In genomic region chr9:20991587-20991986, GRCm38 (mm10) we compare ENCODE assay signal across 25 mouse cellular contexts. TPM values are rescaled to one million over a fixed set of nuclear protein-coding genes. Genes with fewer than 3 reads are reported as not detected.
DNase-seq lines count a peak whose midpoint lies in the region; ATAC-seq and TF ChIP-seq lines count a peak whose summit lies in the region.
"Had no signal": no experiment of that assay in that cellular context is flagged by ENCODE, and none has a peak within 500 bp of the region (broad histone marks: within the 10 kb centered on the region; RNA-seq: fewer than 3 reads in every experiment).

No protein-coding gene starts in this region.

- H3K27ac ChIP-seq in lung, embryonic 15.5 days, result peak overlapping the region; percentile 91
- peak overlapping the region; percentile 64 for H3K27ac ChIP-seq in ES-Bruce4 (ENCODE audit: insufficient read depth, low read length)
- H3K27ac ChIP-seq in ES-E14 (ENCODE audit: insufficient read depth, low read depth, low read length, poor library complexity, severe bottlenecking), result peak overlapping the region; percentile 68; the same call in 1 of the 2 replicates
- 0 out of 2 replicates have a peak overlapping the region, but pooled peaks have one; percentile 84 for H3K27ac ChIP-seq in limb, embryonic 15.5 days
- H3K27ac ChIP-seq: forebrain, embryonic 12.5 days; forebrain, embryonic 15.5 days; heart, embryonic 15.5 days; hindbrain, embryonic 13.5 days had no signal

- no peak for TF ChIP-seq POLR2A in ES-Bruce4 (IDR thresholded peaks at IDR 0.05; ENCODE audit: insufficient read depth, low read length)

- H3K36me3 ChIP-seq in lung, embryonic 15.5 days, result no peaks in the 10 kb centered on the region
- H3K36me3 ChIP-seq in ES-Bruce4 (ENCODE audit: control insufficient read depth, insufficient read depth, low read length, poor library complexity, severe bottlenecking), result no peaks in the 10 kb centered on the region
- H3K36me3 ChIP-seq in ES-E14 (ENCODE audit: control insufficient read depth, insufficient read depth, low read length, poor library complexity, severe bottlenecking), result no peaks in the 10 kb centered on the region
- H3K36me3 ChIP-seq in limb, embryonic 15.5 days, result no peaks in the 10 kb centered on the region
- H3K36me3 ChIP-seq: embryonic facial prominence, embryonic 13.5 days; forebrain, embryonic 12.5 days; forebrain, embryonic 15.5 days; heart, embryonic 12.5 days; heart, embryonic 15.5 days; hindbrain, embryonic 10.5 days; hindbrain, embryonic 13.5 days had no signal

- WGBS in lung, embryonic 15.5 days, result 83% methylated on average over 4 of the region's 4 CpGs
- 100% methylated on average over 4 of the region's 4 CpGs for WGBS in limb, embryonic 15.5 days

- no peak for TF ChIP-seq EP300 in ES-Bruce4 (IDR thresholded peaks at IDR 0.05; ENCODE audit: insufficient read depth, low read depth, low read length)

- TF ChIP-seq CTCF in ES-Bruce4 (IDR thresholded peaks at IDR 0.05; ENCODE audit: low read depth, low read length), result no peak

- peaks cover 55% of the 10 kb centered on the region for H3K4me1 ChIP-seq in lung, embryonic 15.5 days
- peaks cover 4% of the 10 kb centered on the region for H3K4me1 ChIP-seq in ES-Bruce4 (ENCODE audit: control insufficient read depth, insufficient read depth, low read length)
- peaks cover 11 to 27% of the 10 kb centered on the region in 2 experiments for H3K4me1 ChIP-seq in ES-E14 (ENCODE audit: control insufficient read depth in 2 of 2, insufficient read depth in 2 of 2, low read length in 2 of 2, poor library complexity in 1 of 2)
- H3K4me1 ChIP-seq in limb, embryonic 15.5 days, result peaks cover 40% of the 10 kb centered on the region
- H3K4me1 ChIP-seq: forebrain, embryonic 15.5 days had no signal

- no peak overlapping the region for H3K4me2 ChIP-seq in lung, embryonic 15.5 days
- H3K4me2 ChIP-seq in limb, embryonic 15.5 days, result no peak overlapping the region
- H3K4me2 ChIP-seq: forebrain, embryonic 15.5 days had no signal

- H3K9me3 ChIP-seq in lung, embryonic 15.5 days, result no peaks in the 10 kb centered on the region
- H3K9me3 ChIP-seq in ES-Bruce4 (replicated peaks; ENCODE audit: control insufficient read depth, insufficient read depth, low read length, poor library complexity, severe bottlenecking) (no peaks in the 10 kb centered on the region), ES-E14 (ENCODE audit: control insufficient read depth, insufficient read depth, low read depth, low read length) (no peaks in the 10 kb centered on the region)
- H3K9me3 ChIP-seq in limb, embryonic 15.5 days, result no peaks in the 10 kb centered on the region
- H3K9me3 ChIP-seq: embryonic facial prominence, embryonic 13.5 days; forebrain, embryonic 12.5 days; forebrain, embryonic 15.5 days; G1E; heart, embryonic 12.5 days; heart, embryonic 15.5 days; hindbrain, embryonic 10.5 days; hindbrain, embryonic 13.5 days had no signal

- no peak for ATAC-seq in lung, embryonic 15.5 days (ENCODE audit: borderline replicate concordance, extremely low read depth, low FRiP score, low TSS enrichment)
- ATAC-seq in limb, embryonic 15.5 days (ENCODE audit: insufficient number of reproducible peaks, low FRiP score, low TSS enrichment, low read depth), result no peak
- ATAC-seq: CD4-positive, CD25-positive, alpha-beta regulatory T cell, adult 4 months; forebrain, embryonic 15.5 days; hindbrain, embryonic 16.5 days had no signal

- DNase-seq in lung, postnatal 36 days, result no peak
- DNase-seq in ES-E14 (ENCODE audit: low read depth, low spot score), result no peak
- DNase-seq in left cerebral cortex, postnatal 10 days (ENCODE audit: extremely low spot score in 1 of 2, low spot score in 2 of 2), result no peak
- DNase-seq: adrenal gland, adult 2 months; adrenal gland, postnatal 14 days; cerebellum, adult 11 months; cerebellum, adult 2 months; cerebellum, postnatal 36 days; gastrocnemius, postnatal 25 days; heart, adult 18-20 months; heart, postnatal 36 days had no signal

- in situ Hi-C loops in ES-E14 (cut with MboI; ENCODE audit: low sequenced_read_pairs in 2 of 2, unreplicated experiment in 2 of 2), result loop anchor here in 1 of 2 experiments (10.0 kb wide), 1 partner anchor 87 kb away; no protein-coding TSS in a partner anchor

- H3K9ac ChIP-seq in lung, embryonic 15.5 days, result no peak overlapping the region
- H3K9ac ChIP-seq in ES-Bruce4 (ENCODE audit: low read depth, poor library complexity, severe bottlenecking) (0 out of 2 replicates have a peak overlapping the region, but pooled peaks have one; percentile 1), ES-E14 (ENCODE audit: insufficient read depth, low read depth, low read length, poor library complexity, severe bottlenecking) (no peak overlapping the region)
- H3K9ac ChIP-seq in limb, embryonic 15.5 days, result no peak overlapping the region
- H3K9ac ChIP-seq: forebrain, embryonic 12.5 days; forebrain, embryonic 15.5 days; heart, embryonic 15.5 days had no signal

- H3K4me3 ChIP-seq in lung, embryonic 15.5 days, result no peak overlapping the region
- H3K4me3 ChIP-seq in ES-Bruce4 (ENCODE audit: low read depth, low read length) (no peak overlapping the region), ES-E14 (ENCODE audit: insufficient read depth in 1 of 2, low read depth in 1 of 2, low read length in 2 of 2, poor library complexity in 1 of 2, severe bottlenecking in 1 of 2) (no peak overlapping the region)
- H3K4me3 ChIP-seq in limb, embryonic 15.5 days, result no peak overlapping the region
- H3K4me3 ChIP-seq: embryonic facial prominence, embryonic 13.5 days; erythroblast, embryonic 14.5 days; forebrain, embryonic 12.5 days; forebrain, embryonic 15.5 days; heart, embryonic 15.5 days; hindbrain, embryonic 13.5 days had no signal

- no peaks in the 10 kb centered on the region for H3K27me3 ChIP-seq in lung, embryonic 15.5 days
- H3K27me3 ChIP-seq in ES-Bruce4 (ENCODE audit: control insufficient read depth, insufficient read depth, low read length, poor library complexity, severe bottlenecking), result no peaks in the 10 kb centered on the region
- H3K27me3 ChIP-seq in limb, embryonic 15.5 days, result no peaks in the 10 kb centered on the region
- H3K27me3 ChIP-seq: embryonic facial prominence, embryonic 13.5 days; forebrain, embryonic 15.5 days had no signal

- intact Hi-C loops in left cerebral cortex, postnatal 10 days (cut with DNase I), result no loop called here

TF ChIP-seq in ES-E14, 5 proteins besides CTCF, POLR2A, EP300 and RAD21:
- no peak for TF ChIP-seq MAFK (IDR thresholded peaks at IDR 0.05; ENCODE audit: insufficient read depth, low read depth, low read length)
- no peak for TF ChIP-seq HCFC1 (IDR thresholded peaks at IDR 0.05; ENCODE audit: borderline replicate concordance, insufficient read depth, low read length)
- TF ChIP-seq ZNF384 (IDR thresholded peaks at IDR 0.05; ENCODE audit: low read depth, low read length), result no peak
- no peak for TF ChIP-seq ZC3H11A (IDR thresholded peaks at IDR 0.05; ENCODE audit: borderline replicate concordance, low read depth, low read length)
- no peak for TF ChIP-seq CHD2 (IDR thresholded peaks at IDR 0.05; ENCODE audit: low read depth, low read length)
TF ChIP-seq in ES-E14: peak in this region for 0.

RNA-seq across cellular contexts. Expression of gene Mrpl4, which starts 11.0 kb away (rescaled TPM):
- polyA plus RNA-seq in lung, embryonic 15.5 days (2015; fragmentation: Nextera tagmentation; extraction: Ambion mirVana), result 157 and 160 TPM in 2 replicates
- polyA plus RNA-seq in ES-Bruce4 (2011; ENCODE audit: insufficient read depth, insufficient read length, low read depth, missing spikeins), result 45.1 and 50.9 TPM in 2 replicates
- total RNA-seq in ES-E14 (2012; rRNA removed), result 80.8 and 89.5 TPM in 2 replicates
- 112 and 116 TPM in 2 replicates for polyA plus RNA-seq in limb, embryonic 15.5 days (2015; fragmentation: Nextera tagmentation; extraction: Ambion mirVana)
- total RNA-seq in left cerebral cortex, postnatal 10 days (2021), result 10 to 100 TPM; 53.3 to 56.0 TPM

RNA-seq across cellular contexts. Expression of gene S1pr2, which starts 15.0 kb away (rescaled TPM):
- 63.4 and 65.2 TPM in 2 replicates for polyA plus RNA-seq in lung, embryonic 15.5 days (2015; fragmentation: Nextera tagmentation; extraction: Ambion mirVana)
- 14.1 and 19.9 TPM in 2 replicates for polyA plus RNA-seq in ES-Bruce4 (2011; ENCODE audit: insufficient read depth, insufficient read length, low read depth, missing spikeins)
- total RNA-seq in ES-E14 (2012; rRNA removed), result 35.7 and 62.4 TPM in 2 replicates
- 62.0 and 65.1 TPM in 2 replicates for polyA plus RNA-seq in limb, embryonic 15.5 days (2015; fragmentation: Nextera tagmentation; extraction: Ambion mirVana)
- total RNA-seq in left cerebral cortex, postnatal 10 days (2021), result 1 to 10 TPM; 1.5 to 1.6 TPM

RNA-seq across cellular contexts. Expression of gene Icam1, which starts 24.2 kb away (rescaled TPM):
- polyA plus RNA-seq in lung, embryonic 15.5 days (2015; fragmentation: Nextera tagmentation; extraction: Ambion mirVana), result 55.1 and 57.5 TPM in 2 replicates
- 24.9 and 25.7 TPM in 2 replicates for polyA plus RNA-seq in ES-Bruce4 (2011; ENCODE audit: insufficient read depth, insufficient read length, low read depth, missing spikeins)
- total RNA-seq in ES-E14 (2012; rRNA removed), result 153 and 310 TPM in 2 replicates
- polyA plus RNA-seq in limb, embryonic 15.5 days (2015; fragmentation: Nextera tagmentation; extraction: Ambion mirVana), result 23.4 and 24.4 TPM in 2 replicates
- total RNA-seq in left cerebral cortex, postnatal 10 days (2021), result 1 to 10 TPM; 3.1 to 3.3 TPM

RNA-seq across cellular contexts. Expression of gene Dnmt1, which starts 31.9 kb away (rescaled TPM):
- polyA plus RNA-seq in lung, embryonic 15.5 days (2015; fragmentation: Nextera tagmentation; extraction: Ambion mirVana), result 101 and 104 TPM in 2 replicates
- 115 and 120 TPM in 2 replicates for polyA plus RNA-seq in ES-Bruce4 (2011; ENCODE audit: insufficient read depth, insufficient read length, low read depth, missing spikeins)
- total RNA-seq in ES-E14 (2012; rRNA removed), result 122 and 124 TPM in 2 replicates
- polyA plus RNA-seq in limb, embryonic 15.5 days (2015; fragmentation: Nextera tagmentation; extraction: Ambion mirVana), result 79.7 and 82.3 TPM in 2 replicates
- 10 to 100 TPM; 51.1 to 54.7 TPM for total RNA-seq in left cerebral cortex, postnatal 10 days (2021)

RNA-seq across cellular contexts. Expression of gene Icam4, which starts 37.6 kb away (rescaled TPM):
- 2.4 and 2.9 TPM in 2 replicates for polyA plus RNA-seq in lung, embryonic 15.5 days (2015; fragmentation: Nextera tagmentation; extraction: Ambion mirVana)
- polyA plus RNA-seq in ES-Bruce4 (2011; ENCODE audit: insufficient read depth, insufficient read length, low read depth, missing spikeins), result 1.3 TPM in 1 of 2 replicates, not detected in the other
- total RNA-seq in ES-E14 (2012; rRNA removed), result 1.5 and 3.1 TPM in 2 replicates
- 0.96 and 3.0 TPM in 2 replicates for polyA plus RNA-seq in limb, embryonic 15.5 days (2015; fragmentation: Nextera tagmentation; extraction: Ambion mirVana)
- total RNA-seq in left cerebral cortex, postnatal 10 days (2021), result under 1 TPM in 1 of 2 experiments, not detected in 1; 0.63 TPM
